Mouse (Mus musculus) liver, embryonic 16.5 days (tissue): Measurements from ENCODE around the gene Ric8a. TPM values are rescaled to one million over a fixed set of nuclear protein-coding genes. Genes with fewer than 3 reads are reported as not detected.
A peak's percentile ranks its signal among the peaks of the same experiment; 100 is the strongest.

Source experiments
- ATAC-seq: fragments of 200-750 bp; cut with Nextera tagmentation; 2 replicates; pipeline ENCODE4 v1.8.0; 2017; ENCODE audit warnings: low read depth, mild to moderate bottlenecking, moderate number of reproducible peaks, moderate library complexity
- H3K27ac ChIP-seq: fragments of 300-500 bp; sonication (generic); 2 replicates; pipeline ENCODE4 v1.5.1; 2014; ENCODE audit warnings: mild to moderate bottlenecking, low read length
- H3K27me3 ChIP-seq: fragments of 300-500 bp; sonication (generic); 2 replicates; pipeline ENCODE4 v1.6.1; 2014; ENCODE audit warnings: low read depth, low read length, mixed read lengths; ENCODE audit not compliant: control insufficient read depth, insufficient read depth
- H3K36me3 ChIP-seq: fragments of 300-500 bp; sonication (generic); 2 replicates; pipeline ENCODE4 v1.6.1; 2014; ENCODE audit warnings: mild to moderate bottlenecking; ENCODE audit not compliant: control insufficient read depth, insufficient read depth
- H3K4me1 ChIP-seq: fragments of 300-500 bp; sonication (generic); 2 replicates; pipeline ENCODE4 v1.6.1; 2014; ENCODE audit warnings: low read depth, low read length, mixed read lengths; ENCODE audit not compliant: control insufficient read depth
- H3K4me2 ChIP-seq: fragments of 300-500 bp; sonication (generic); 2 replicates; pipeline ENCODE4 v1.6.1; 2014; ENCODE audit warnings: low read depth, low read length, mixed read lengths
- H3K4me3 ChIP-seq: fragments of 300-500 bp; sonication (generic); 2 replicates; pipeline ENCODE4 v1.5.1; 2014; ENCODE audit warnings: low read depth, mild to moderate bottlenecking, low read length
- H3K9ac ChIP-seq: fragments of 300-500 bp; sonication (generic); 2 replicates; pipeline ENCODE4 v1.6.1; 2014; ENCODE audit warnings: low read depth, low read length
- H3K9me3 ChIP-seq: fragments of 300-500 bp; sonication (generic); replicated peaks from 2 replicates; pipeline ENCODE4 v1.6.1; 2016; ENCODE audit warnings: low read length; ENCODE audit not compliant: control insufficient read depth
- WGBS: fragments of 180-500 bp; shearing (Covaris S2); extraction: QIAGEN DNeasy Blood & Tissue Kit; methylation state at CpG from one replicate; pipeline ENCODE4 v1.1.7; 2014; ENCODE audit not compliant: insufficient replicate concordance; 5-methylcytosine and 5-hydroxymethylcytosine counted together
- polyA plus RNA-seq: library from polyadenylated mRNA; unstranded; fragments of >200 nt; fragmentation: Nextera tagmentation; extraction: Ambion mirVana; gene quantifications from 2 replicates; pipeline ENCODE4 v1.2.1, GENCODE M21; 2015

Ric8a gene
- polyA plus RNA-seq = 21.2 and 21.5 TPM in 2 replicates

- peak within 1 kb of the TSS; percentile 98 for H3K4me2 ChIP-seq
- peak within 1 kb of the TSS; percentile 99 for H3K27ac ChIP-seq
- peaks cover 31% of the 10 kb centered on the region for H3K36me3 ChIP-seq
- peak within 1 kb of the TSS; percentile 94 for H3K9ac ChIP-seq
- no peaks in the 10 kb centered on the region for H3K9me3 ChIP-seq
- peak; percentile 83 for ATAC-seq
- peaks cover 32% of the 10 kb centered on the region for H3K4me1 ChIP-seq
- H3K4me3 ChIP-seq = peak within 1 kb of the TSS; percentile 88
- WGBS = under 1% methylated on average over 49 of the region's 50 CpGs
- H3K27me3 ChIP-seq = no peaks in the 10 kb centered on the region
Measured at GRCm38 (mm10) chr7:140856785-140857549, at the start of gene Ric8a. TSS of gene Ric8a (plus strand) at chr7:140856957.

GRCm38 (mm10) chr7:140810496-140810895 is 46.3 kb upstream of the Ric8a start:
- no peak for ATAC-seq
- H3K9me3 ChIP-seq = no peaks in the 10 kb centered on the region
- WGBS = 74% methylated on average over 6 of the region's 6 CpGs
- H3K27ac ChIP-seq = no peak overlapping the region
- no peak overlapping the region for H3K9ac ChIP-seq
- no peak overlapping the region for H3K4me3 ChIP-seq
- no peaks in the 10 kb centered on the region for H3K36me3 ChIP-seq
- H3K4me2 ChIP-seq = no peak overlapping the region
- no peaks in the 10 kb centered on the region for H3K27me3 ChIP-seq
- no peaks in the 10 kb centered on the region for H3K4me1 ChIP-seq

GRCm38 (mm10) chr7:140811714-140812113 is 45.0 kb upstream of the Ric8a start:
- ATAC-seq = no peak
- no peak overlapping the region for H3K9ac ChIP-seq
- H3K4me2 ChIP-seq = no peak overlapping the region
- no peak overlapping the region for H3K4me3 ChIP-seq
- H3K27ac ChIP-seq = no peak overlapping the region
- H3K27me3 ChIP-seq = no peaks in the 10 kb centered on the region
- no peaks in the 10 kb centered on the region for H3K9me3 ChIP-seq
- no peaks in the 10 kb centered on the region for H3K36me3 ChIP-seq
- H3K4me1 ChIP-seq = no peaks in the 10 kb centered on the region
- WGBS = 73% methylated on average over 13 of the region's 13 CpGs

- no peaks in the 10 kb centered on the region for H3K4me1 ChIP-seq
- H3K27me3 ChIP-seq = no peaks in the 10 kb centered on the region
- WGBS = 69% methylated on average over 12 of the region's 12 CpGs
- no peak for ATAC-seq
- no peak overlapping the region for H3K4me2 ChIP-seq
- no peak overlapping the region for H3K27ac ChIP-seq
- H3K9me3 ChIP-seq = no peaks in the 10 kb centered on the region
- H3K9ac ChIP-seq = no peak overlapping the region
- H3K36me3 ChIP-seq = no peaks in the 10 kb centered on the region
- H3K4me3 ChIP-seq = no peak overlapping the region
Measured at GRCm38 (mm10) chr7:140812850-140813249, 43.9 kb upstream of the Ric8a start.

GRCm38 (mm10) chr7:140820173-140820572 is 36.6 kb upstream of the Ric8a start:
- Histone ChIP-seq H3K27ac (no peak overlapping the region), H3K4me3 (no peak overlapping the region), H3K36me3 (no peaks in the 10 kb centered on the region), H3K27me3 (no peaks in the 10 kb centered on the region), H3K9ac (no peak overlapping the region), H3K9me3 (no peaks in the 10 kb centered on the region), H3K4me1 (no peaks in the 10 kb centered on the region; the same call in 1 of the 2 replicates), H3K4me2 (no peak overlapping the region)
- 48% methylated on average over 4 of the region's 4 CpGs for WGBS
- ATAC-seq = no peak

- no peaks in the 10 kb centered on the region; the same call in 1 of the 2 replicates for H3K4me1 ChIP-seq
- no peak overlapping the region for H3K9ac ChIP-seq
- H3K36me3 ChIP-seq = no peaks in the 10 kb centered on the region
- no peaks in the 10 kb centered on the region for H3K9me3 ChIP-seq
- H3K4me3 ChIP-seq = peak overlapping the region; percentile 48
- no peaks in the 10 kb centered on the region for H3K27me3 ChIP-seq
- 61% methylated on average over 5 of the region's 5 CpGs for WGBS
- ATAC-seq = no peak
- no peak overlapping the region for H3K27ac ChIP-seq
- peak overlapping the region; percentile 64 for H3K4me2 ChIP-seq
Measured at GRCm38 (mm10) chr7:140821305-140821652, 35.5 kb upstream of the Ric8a start.

- H3K4me2 ChIP-seq = peak within 1 kb of the TSS; percentile 64
- WGBS = 3% methylated on average over 21 of the region's 21 CpGs
- peak within 1 kb of the TSS; percentile 39; the same call in 1 of the 2 replicates for H3K9ac ChIP-seq
- H3K4me3 ChIP-seq = peak within 1 kb of the TSS; percentile 48
- no peaks in the 10 kb centered on the region for H3K9me3 ChIP-seq
- no peaks in the 10 kb centered on the region for H3K36me3 ChIP-seq
- no peaks in the 10 kb centered on the region; the same call in 1 of the 2 replicates for H3K4me1 ChIP-seq
- ATAC-seq = peak; percentile 35; the same call in 1 of the 2 replicates
- no peak within 1 kb of the TSS for H3K27ac ChIP-seq
- no peaks in the 10 kb centered on the region for H3K27me3 ChIP-seq
Measured at GRCm38 (mm10) chr7:140821653-140822329, 35.0 kb upstream of the Ric8a start, which contains the start of gene Zfp941. TSS of gene Zfp941 (minus strand) at chr7:140822178.

- no peak for ATAC-seq
- Histone ChIP-seq H3K27me3 (no peaks in the 10 kb centered on the region), H3K9me3 (no peaks in the 10 kb centered on the region), H3K4me2 (no peak overlapping the region), H3K4me3 (no peak overlapping the region), H3K9ac (no peak overlapping the region), H3K36me3 (no peaks in the 10 kb centered on the region), H3K27ac (no peak overlapping the region), H3K4me1 (no peaks in the 10 kb centered on the region; the same call in 1 of the 2 replicates)
- WGBS = 68% methylated on average over 4 of the region's 4 CpGs
Measured at GRCm38 (mm10) chr7:140822731-140823130, 34.0 kb upstream of the Ric8a start.
